Mouse (Mus musculus) fibroblast of lung, adult 2 months (primary cell): ENCODE measurements at regions not wholly inside any gene's neighbourhood (a gene's known extent, or its start where the extent isn't known, plus 50 kb on each side); places are given as distances from the start of the nearest gene placed in this dataset.
A peak's percentile ranks its signal among the peaks of the same experiment; 100 is the strongest.

ENCODE experiments used
- DNase-seq: peaks from one replicate; pipeline ENCODE4 v3.0.0-alpha.2; 2011; ENCODE audit warnings: low read depth

GRCm38 (mm10) chr2:74977828-74978227, 152.2 kb downstream of the Mtx2 start:
- DNase-seq: no peak

GRCm38 (mm10) chr2:74981856-74982255, 156.3 kb downstream of the Mtx2 start:
- no peak for DNase-seq

DNA sequence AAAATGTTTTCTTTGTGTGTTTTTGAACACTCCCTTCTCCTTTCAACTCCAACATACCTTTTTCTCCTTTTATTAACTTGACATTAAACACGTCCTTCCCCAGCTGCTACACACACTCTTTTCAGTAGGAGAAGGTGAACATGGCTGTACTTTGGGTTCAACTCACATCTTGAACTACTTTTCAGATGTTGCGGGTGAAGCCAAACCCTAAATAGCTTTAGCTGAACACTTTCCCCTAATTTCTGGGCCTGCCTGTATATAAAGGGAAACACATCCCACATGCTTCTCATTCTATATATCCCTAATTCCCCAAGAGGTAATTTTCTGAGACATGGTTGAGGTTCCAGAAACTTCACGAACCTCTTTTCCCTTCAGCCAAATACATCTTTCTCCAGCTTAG, 168.2 kb downstream of the Mtx2 start:
- no peak for DNase-seq

GRCm38 (mm10) chr2:74994998-74995397, 169.4 kb downstream of the Mtx2 start:
- no peak for DNase-seq

- no peak for DNase-seq
These were observed 172.1 kb downstream of the Mtx2 start for GRCm38 (mm10) chr2:74997736-74998135.

DNA sequence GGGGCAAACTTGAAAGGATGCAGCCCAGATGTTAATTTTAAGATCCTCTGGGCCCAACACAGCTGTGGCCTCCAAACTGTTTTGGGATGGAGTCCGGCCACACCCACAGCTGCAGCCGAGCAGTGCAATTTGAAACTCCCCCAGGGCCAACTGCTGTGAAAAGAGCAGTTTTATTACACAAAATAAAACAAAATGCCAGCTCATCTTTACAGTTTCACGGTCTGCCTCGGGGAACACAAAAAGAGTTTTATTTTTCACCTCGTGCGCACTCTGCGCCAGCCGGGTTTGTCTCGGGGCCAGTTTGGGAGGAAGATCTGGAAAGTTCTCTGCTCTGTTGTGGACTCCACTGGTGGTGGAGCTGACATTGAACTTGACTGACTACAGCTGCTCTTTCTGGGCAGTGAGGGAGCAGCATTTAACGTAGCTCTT, 174.8 kb downstream of the Mtx2 start:
- peak; percentile 14 for DNase-seq

GRCm38 (mm10) chr2:75002562-75002961, 177.0 kb downstream of the Mtx2 start:
- no peak for DNase-seq

DNA sequence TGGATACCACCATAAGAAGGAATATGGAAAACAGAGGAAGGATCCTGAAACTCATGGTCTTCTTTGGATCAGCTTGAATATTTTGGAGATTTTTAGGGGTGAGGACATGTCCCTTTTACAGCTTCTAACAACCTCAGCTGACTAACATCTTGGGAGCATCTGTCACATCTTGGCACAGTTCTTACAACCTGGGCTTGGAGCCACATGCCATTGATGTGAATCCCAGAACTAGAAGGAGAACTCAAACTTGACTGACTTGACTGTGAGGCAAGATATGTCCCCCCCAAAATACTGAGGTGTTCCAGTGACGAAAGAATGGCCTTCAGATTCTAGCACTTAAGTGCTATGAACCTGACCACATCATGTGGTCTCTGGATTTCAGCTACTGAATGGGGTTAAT, 182.5 kb downstream of the Mtx2 start:
- no peak for DNase-seq

DNA sequence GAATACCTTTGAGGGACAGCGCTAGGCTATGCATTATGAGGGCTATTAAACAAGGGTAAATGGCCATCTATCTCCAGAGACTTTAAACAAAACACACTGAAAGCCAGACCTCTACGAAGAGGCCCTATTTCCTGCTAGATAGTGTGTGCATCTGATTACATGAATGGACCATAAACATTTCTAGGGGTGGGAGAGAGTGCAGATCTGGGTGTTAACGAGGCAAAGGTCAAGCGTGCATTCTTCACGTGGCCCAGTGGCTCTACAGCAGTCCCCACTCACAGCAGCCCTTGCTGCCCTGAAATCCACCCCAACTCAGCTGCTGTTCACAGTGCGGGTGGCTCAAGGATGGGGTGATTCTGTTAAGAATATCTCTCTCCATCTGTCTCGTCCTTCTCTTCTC, 185.0 kb downstream of the Mtx2 start:
- DNase-seq: no peak

DNA sequence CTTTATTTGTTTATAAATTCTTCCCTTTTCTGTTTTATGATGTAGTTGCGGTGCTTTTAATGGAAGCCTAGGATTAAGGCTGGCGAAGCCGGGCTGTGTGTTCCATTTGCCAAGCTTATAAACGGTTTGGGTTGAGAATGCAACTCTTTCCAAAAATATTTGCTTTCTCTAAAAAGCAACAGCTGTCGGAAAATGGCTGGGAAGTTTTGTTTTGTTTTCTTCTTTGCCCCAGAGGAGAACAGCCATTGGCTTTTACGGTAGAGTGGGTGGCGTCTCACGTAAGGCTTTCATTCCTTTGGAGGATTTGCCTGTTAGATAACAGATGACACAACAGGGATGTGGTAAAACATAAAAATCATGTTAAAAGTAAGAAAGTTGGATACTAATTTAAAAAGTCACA, 186.4 kb downstream of the Mtx2 start:
- DNase-seq: no peak

GRCm38 (mm10) chr2:75014994-75015728, 189.6 kb downstream of the Mtx2 start:
- DNase-seq: no peak

DNA sequence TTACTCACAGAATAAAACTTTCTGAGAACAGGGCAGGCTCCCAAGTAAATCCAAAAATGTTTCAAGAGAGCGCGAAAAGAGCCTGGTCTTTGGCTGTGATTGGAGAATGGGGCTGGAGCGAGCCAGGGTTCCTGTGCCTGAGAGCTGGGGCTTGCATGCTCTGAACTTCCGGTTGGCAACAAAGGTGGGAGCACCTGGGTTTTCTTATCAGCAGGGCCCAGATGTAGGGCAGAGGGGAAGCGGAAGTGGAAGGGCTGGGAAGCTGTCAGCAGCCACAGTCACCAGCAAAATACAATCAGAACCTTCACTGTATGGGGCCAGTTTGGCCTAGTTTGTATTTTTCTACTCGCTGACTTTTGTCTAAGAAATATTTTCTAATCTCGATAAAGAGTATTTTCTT, 193.9 kb downstream of the Mtx2 start:
- no peak for DNase-seq

GRCm38 (mm10) chr2:75021639-75022038, 196.0 kb downstream of the Mtx2 start:
- DNase-seq: no peak

GRCm38 (mm10) chr2:75028151-75028550, 202.5 kb downstream of the Mtx2 start:
- no peak for DNase-seq

GRCm38 (mm10) chr2:75029089-75029693, 203.6 kb downstream of the Mtx2 start:
- DNase-seq: no peak

GRCm38 (mm10) chr2:75034708-75035107, 209.1 kb downstream of the Mtx2 start:
- no peak for DNase-seq

- DNase-seq: no peak
These were observed 213.5 kb downstream of the Mtx2 start for GRCm38 (mm10) chr2:75039066-75039465.

GRCm38 (mm10) chr2:75046892-75047291, 221.3 kb downstream of the Mtx2 start:
- DNase-seq: no peak

DNA sequence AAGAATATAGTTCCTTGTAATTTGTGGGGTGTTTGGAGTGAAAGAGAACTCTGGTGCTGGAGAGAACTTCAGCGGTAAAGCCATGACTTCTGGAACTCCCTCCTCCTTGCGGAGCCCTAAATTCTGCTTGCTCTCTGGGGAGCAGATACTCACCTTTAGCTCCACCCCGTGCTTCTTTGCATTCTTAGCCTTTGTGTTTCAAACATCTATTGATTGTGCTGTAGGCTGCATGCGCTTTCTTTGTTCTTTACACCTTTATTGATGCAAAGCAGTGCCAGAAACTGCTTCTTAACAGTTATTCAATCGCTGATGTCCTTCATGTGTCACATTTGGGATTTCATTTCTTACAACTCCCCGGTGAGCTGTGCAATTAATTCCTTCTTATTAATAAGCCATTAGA, 222.5 kb downstream of the Mtx2 start:
- DNase-seq: no peak

- no peak for DNase-seq
These were observed 229.0 kb downstream of the Mtx2 start for GRCm38 (mm10) chr2:75054474-75055186.

DNA sequence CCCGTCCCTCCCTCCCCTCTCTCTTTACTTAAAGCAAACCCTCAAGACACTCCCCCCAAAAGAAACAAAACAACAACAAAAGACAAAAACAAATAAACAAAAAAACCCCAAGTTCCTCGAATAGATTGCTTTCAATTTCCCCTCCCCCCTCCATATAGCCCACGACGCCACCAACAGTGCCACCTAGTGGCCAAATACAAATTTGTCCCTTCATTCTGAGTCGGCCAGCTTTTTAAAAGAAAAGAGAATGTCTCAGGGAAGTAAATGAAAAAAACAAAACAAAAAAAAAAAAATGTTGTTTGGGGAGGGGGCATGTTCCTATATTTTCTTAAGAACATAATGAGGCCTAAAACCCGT, 229.6 kb downstream of the Mtx2 start:
- DNase-seq: peak; percentile 9

DNA sequence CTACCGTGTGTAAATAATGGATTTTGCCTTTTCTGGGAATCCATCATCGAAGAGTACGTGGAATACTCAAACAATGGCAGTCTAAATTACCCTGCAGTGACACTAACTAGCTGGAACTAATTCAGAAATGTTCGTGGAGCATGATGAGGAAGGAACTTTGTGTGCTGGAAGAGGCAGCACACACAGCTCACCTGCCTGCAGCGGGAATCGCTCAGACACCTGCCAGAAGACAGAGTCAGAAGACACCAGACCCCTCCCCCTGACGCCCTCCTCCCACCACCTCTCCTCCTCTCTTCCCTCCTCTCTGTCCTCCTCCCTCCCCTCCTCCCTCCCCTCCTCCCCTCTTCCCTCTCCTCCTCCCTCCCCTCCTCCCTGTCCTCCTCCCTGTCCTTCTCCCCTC, 235.4 kb downstream of the Mtx2 start:
- no peak for DNase-seq

DNA sequence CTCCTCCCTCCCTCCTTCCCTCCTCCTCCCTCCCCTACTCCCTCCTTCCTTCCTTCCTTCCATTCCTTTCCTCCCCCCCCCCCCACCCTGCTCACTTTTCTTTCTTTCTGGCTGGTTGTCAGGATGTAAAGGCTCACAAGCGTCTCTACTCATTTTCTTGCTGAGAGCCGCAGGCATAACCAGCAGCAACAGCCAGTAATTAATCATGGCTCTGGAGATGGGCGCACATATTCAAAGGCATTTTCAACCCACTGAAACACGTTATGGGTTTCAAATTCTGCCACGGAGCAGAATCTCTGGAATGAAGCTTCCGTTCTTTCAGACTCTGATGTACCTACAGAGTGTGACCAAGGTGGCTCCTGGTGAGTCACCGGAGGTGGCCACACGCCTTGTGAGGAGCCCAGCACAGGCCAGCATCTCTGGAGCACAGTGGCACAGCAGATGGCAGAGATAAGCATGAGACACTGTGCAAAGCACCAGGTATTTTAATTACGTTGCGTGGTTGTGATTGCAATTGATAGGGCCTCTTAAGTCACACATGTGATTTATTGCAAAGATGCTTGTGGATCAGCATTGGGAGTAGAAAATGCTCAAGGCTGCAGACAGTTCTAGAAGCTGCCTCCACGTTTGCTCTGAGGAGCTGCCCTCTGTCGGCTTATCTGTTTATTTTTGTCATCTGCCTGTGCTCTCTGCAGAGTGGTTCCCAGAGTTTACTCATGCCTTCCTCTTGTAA, 236.0 kb downstream of the Mtx2 start:
- no peak for DNase-seq
